Mouse (Mus musculus) liver, embryonic 12.5 days (tissue): ENCODE results near the gene Axin2. TPM values are rescaled to one million over a fixed set of nuclear protein-coding genes. Genes with fewer than 3 reads are reported as not detected.

Experiments used
- ATAC-seq: fragments of 200-750 bp; cut with Nextera tagmentation; 2 replicates; pipeline ENCODE4 v1.8.0; 2017; ENCODE audit warnings: moderate number of reproducible peaks, mild to moderate bottlenecking, moderate library complexity
- H3K27ac ChIP-seq: fragments of 300-500 bp; sonication (generic); 2 replicates; pipeline ENCODE4 v1.5.1; 2016; ENCODE audit warnings: mild to moderate bottlenecking
- H3K27me3 ChIP-seq: fragments of 300-500 bp; sonication (generic); replicated peaks from 2 replicates; pipeline ENCODE4 v1.6.1; 2016; ENCODE audit warnings: mild to moderate bottlenecking, moderate library complexity
- H3K36me3 ChIP-seq: fragments of 300-500 bp; sonication (generic); 2 replicates; pipeline ENCODE4 v1.6.1; 2016; ENCODE audit warnings: mild to moderate bottlenecking, moderate library complexity
- H3K4me1 ChIP-seq: fragments of 300-500 bp; sonication (generic); 2 replicates; pipeline ENCODE4 v1.6.1; 2016
- H3K4me2 ChIP-seq: fragments of 300-500 bp; sonication (generic); 2 replicates; pipeline ENCODE4 v1.6.1; 2016; ENCODE audit warnings: mild to moderate bottlenecking, moderate library complexity
- H3K4me3 ChIP-seq: fragments of 300-500 bp; sonication (generic); 2 replicates; pipeline ENCODE4 v1.5.1; 2016; ENCODE audit warnings: mild to moderate bottlenecking, moderate library complexity
- H3K9ac ChIP-seq: fragments of 300-500 bp; sonication (generic); 2 replicates; pipeline ENCODE4 v1.6.1; 2016; ENCODE audit warnings: mild to moderate bottlenecking, moderate library complexity
- H3K9me3 ChIP-seq: fragments of 300-500 bp; sonication (generic); replicated peaks from 2 replicates; pipeline ENCODE4 v1.6.1; 2016; ENCODE audit warnings: mild to moderate bottlenecking, moderate library complexity
- WGBS: fragments of 180-500 bp; shearing (Covaris S2); methylation state at CpG from one replicate; pipeline ENCODE4 v1.1.7; 2016; ENCODE audit not compliant: insufficient replicate concordance; 5-methylcytosine and 5-hydroxymethylcytosine counted together
- polyA plus RNA-seq: library from polyadenylated mRNA; unstranded; fragments of >200 nt; fragmentation: Nextera tagmentation; extraction: Ambion mirVana; gene quantifications from 2 replicates; pipeline ENCODE4 v1.2.1, GENCODE M21; 2016

Axin2 gene
- polyA plus RNA-seq, 1 experiment from 2014 or later: 0.41 TPM

DNA sequence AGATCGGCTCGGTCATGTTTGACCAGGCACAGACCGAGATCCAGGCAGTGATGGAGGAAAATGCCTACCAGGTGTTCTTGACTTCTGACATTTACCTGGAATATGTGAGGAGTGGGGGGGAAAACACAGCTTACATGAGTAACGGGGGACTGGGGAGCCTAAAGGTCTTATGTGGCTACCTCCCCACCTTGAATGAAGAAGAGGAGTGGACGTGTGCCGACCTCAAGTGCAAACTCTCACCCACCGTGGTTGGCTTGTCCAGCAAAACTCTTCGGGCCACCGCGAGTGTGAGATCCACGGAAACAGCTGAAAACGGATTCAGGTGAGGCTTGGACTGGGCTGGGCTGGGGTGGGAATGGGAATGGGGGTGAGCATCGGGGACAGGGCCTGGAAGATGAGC, 3.6 kb downstream of the Axin2 start:
- H3K4me1 ChIP-seq: peaks cover 33% of the 10 kb centered on the region; the same call in 1 of the 2 replicates
- H3K36me3 ChIP-seq: no peaks in the 10 kb centered on the region
- 25% methylated on average over 13 of the region's 13 CpGs for WGBS
- no peak for ATAC-seq
- H3K9ac ChIP-seq: no peak overlapping the region
- H3K4me3 ChIP-seq: no peak overlapping the region
- H3K27me3 ChIP-seq: peaks cover 69% of the 10 kb centered on the region
- no peak overlapping the region for H3K27ac ChIP-seq
- H3K9me3 ChIP-seq: no peaks in the 10 kb centered on the region
- peak overlapping the region; percentile 85; the same call in 1 of the 2 replicates for H3K4me2 ChIP-seq

DNA sequence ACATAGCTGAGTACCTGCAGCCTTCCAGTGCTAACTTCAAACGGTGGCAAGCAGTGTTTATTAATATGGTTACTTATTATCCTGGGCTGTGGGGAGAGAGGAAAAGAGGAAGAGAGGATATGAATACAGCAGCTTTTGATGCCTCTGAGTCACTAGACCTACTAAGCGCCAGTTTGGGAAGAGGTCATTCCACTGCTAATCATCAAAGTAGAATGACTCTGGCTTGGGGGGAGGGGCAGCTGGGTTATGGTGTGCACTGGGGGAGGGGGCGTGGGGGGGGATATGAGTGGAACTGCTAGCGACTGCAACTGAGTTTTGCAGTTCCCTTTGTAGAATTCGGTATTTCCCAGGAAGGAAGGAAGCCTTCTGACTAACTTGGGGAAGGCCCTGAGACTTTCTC, 4.2 kb downstream of the Axin2 start:
- Histone ChIP-seq H3K27ac (no peak overlapping the region), H3K27me3 (peaks cover 63% of the 10 kb centered on the region), H3K9me3 (no peaks in the 10 kb centered on the region), H3K4me1 (peaks cover 33% of the 10 kb centered on the region; the same call in 1 of the 2 replicates), H3K36me3 (no peaks in the 10 kb centered on the region), H3K9ac (no peak overlapping the region), H3K4me2 (0 out of 2 replicates have a peak overlapping the region, but pooled peaks have one; percentile 6), H3K4me3 (no peak overlapping the region)
- no peak for ATAC-seq
- 15% methylated on average over 5 of the region's 5 CpGs for WGBS

DNA sequence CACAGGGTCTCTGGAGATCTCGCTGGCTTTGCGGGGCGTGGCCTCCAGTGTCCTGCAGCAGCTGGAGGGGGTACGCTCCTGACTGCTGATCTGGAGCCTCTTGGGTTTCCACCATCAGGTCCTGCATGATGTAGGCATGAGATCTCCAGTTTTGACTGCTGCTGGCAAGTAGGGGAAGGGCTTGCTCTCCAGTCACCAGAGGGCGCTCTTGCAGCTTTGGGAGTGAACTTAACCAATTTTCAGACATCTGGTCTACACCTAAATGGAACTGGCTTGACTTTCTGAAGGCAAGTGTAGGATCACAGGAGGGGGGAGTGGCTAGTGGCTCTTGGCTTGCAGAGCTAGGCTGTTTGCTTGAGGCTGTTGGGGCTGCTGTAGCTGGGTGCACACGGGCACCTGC, 5.1 kb downstream of the Axin2 start:
- H3K9ac ChIP-seq: no peak overlapping the region
- H3K9me3 ChIP-seq: no peaks in the 10 kb centered on the region
- 13% methylated on average over 6 of the region's 6 CpGs for WGBS
- peaks cover 55% of the 10 kb centered on the region for H3K27me3 ChIP-seq
- ATAC-seq: no peak
- H3K36me3 ChIP-seq: no peaks in the 10 kb centered on the region
- no peak overlapping the region for H3K4me3 ChIP-seq
- H3K4me1 ChIP-seq: peaks cover 33% of the 10 kb centered on the region; the same call in 1 of the 2 replicates
- no peak overlapping the region for H3K27ac ChIP-seq
- no peak overlapping the region for H3K4me2 ChIP-seq

DNA sequence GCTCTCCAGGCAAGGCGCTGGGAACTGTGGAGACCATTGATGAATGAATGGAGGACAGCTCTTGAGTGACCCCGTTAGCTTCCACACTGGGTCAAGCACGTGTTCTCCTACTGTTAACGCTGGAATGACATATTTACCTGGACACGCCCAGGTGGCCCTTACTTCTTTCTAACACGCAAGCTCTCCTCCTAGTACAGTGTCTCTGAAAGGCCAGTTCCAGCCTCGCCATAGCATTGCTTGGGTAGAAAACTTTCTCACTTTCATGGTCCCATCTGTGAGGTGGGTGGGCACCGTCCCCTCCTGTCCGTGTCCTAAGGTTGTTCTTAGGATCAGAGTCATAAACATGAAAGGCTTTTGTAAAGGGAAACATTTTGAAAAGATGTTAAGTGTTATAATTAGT, 5.7 kb downstream of the Axin2 start:
- no peaks in the 10 kb centered on the region for H3K36me3 ChIP-seq
- no peak overlapping the region for H3K4me3 ChIP-seq
- H3K4me2 ChIP-seq: no peak overlapping the region
- no peak overlapping the region for H3K9ac ChIP-seq
- ATAC-seq: no peak
- peaks cover 49% of the 10 kb centered on the region for H3K27me3 ChIP-seq
- H3K9me3 ChIP-seq: no peaks in the 10 kb centered on the region
- H3K4me1 ChIP-seq: peaks cover 31% of the 10 kb centered on the region; the same call in 1 of the 2 replicates
- 74% methylated on average over 9 of the region's 9 CpGs for WGBS
- H3K27ac ChIP-seq: no peak overlapping the region

GRCm38 (mm10) chr11:108926345-108927092, 6.4 kb downstream of the Axin2 start:
- WGBS: 63% methylated on average over 10 of the region's 10 CpGs
- ATAC-seq: no peak
- H3K9ac ChIP-seq: no peak overlapping the region
- no peak overlapping the region for H3K4me3 ChIP-seq
- H3K36me3 ChIP-seq: peaks cover 3% of the 10 kb centered on the region; the same call in 1 of the 2 replicates
- H3K4me2 ChIP-seq: no peak overlapping the region
- H3K9me3 ChIP-seq: no peaks in the 10 kb centered on the region
- H3K27me3 ChIP-seq: peaks cover 42% of the 10 kb centered on the region
- H3K27ac ChIP-seq: no peak overlapping the region
- peaks cover 24% of the 10 kb centered on the region; the same call in 1 of the 2 replicates for H3K4me1 ChIP-seq

- Histone ChIP-seq H3K4me1 (peaks cover 24% of the 10 kb centered on the region; the same call in 1 of the 2 replicates), H3K27me3 (peaks cover 36% of the 10 kb centered on the region), H3K27ac (no peak overlapping the region), H3K9me3 (no peaks in the 10 kb centered on the region), H3K4me2 (no peak overlapping the region), H3K36me3 (peaks cover 8% of the 10 kb centered on the region; the same call in 1 of the 2 replicates), H3K4me3 (no peak overlapping the region), H3K9ac (no peak overlapping the region)
- ATAC-seq: no peak
- WGBS: 68% methylated on average over 13 of the region's 13 CpGs
Measured at GRCm38 (mm10) chr11:108927093-108927444, 6.9 kb downstream of the Axin2 start.

- ATAC-seq: no peak
- Histone ChIP-seq H3K4me3 (no peak overlapping the region), H3K9me3 (no peaks in the 10 kb centered on the region), H3K27ac (no peak overlapping the region), H3K4me2 (no peak overlapping the region), H3K4me1 (peaks cover 18% of the 10 kb centered on the region; the same call in 1 of the 2 replicates), H3K27me3 (peaks cover 26% of the 10 kb centered on the region), H3K36me3 (peaks cover 13% of the 10 kb centered on the region; the same call in 1 of the 2 replicates), H3K9ac (no peak overlapping the region)
- WGBS: 56% methylated on average over 8 of the region's 8 CpGs
Measured at GRCm38 (mm10) chr11:108928096-108928495, 7.9 kb downstream of the Axin2 start.

DNA sequence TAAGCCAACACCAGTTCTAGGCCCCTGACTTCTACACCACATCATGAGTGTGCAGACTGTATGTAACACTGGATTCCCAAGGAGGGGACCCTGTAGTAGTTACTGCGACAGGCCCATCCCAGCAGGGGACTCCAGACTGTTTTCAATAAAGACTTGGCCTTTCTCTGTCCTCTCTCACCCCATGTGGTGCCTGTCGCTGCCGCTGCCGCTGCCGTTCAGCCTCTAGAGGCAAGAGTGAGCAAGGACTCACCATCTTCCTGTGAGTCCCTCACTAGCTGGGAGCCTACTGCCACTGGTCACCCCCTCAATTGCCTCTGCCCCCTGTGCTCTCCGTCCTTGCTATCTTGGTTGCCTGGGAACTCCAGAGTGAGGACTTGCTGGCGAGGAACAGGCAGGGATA, 8.6 kb downstream of the Axin2 start:
- Histone ChIP-seq H3K9ac (no peak overlapping the region), H3K4me2 (no peak overlapping the region), H3K9me3 (no peaks in the 10 kb centered on the region), H3K36me3 (peaks cover 13% of the 10 kb centered on the region; the same call in 1 of the 2 replicates), H3K27ac (no peak overlapping the region), H3K4me3 (no peak overlapping the region), H3K27me3 (peaks cover 19% of the 10 kb centered on the region), H3K4me1 (0 out of 2 replicates have a peak, but pooled peaks cover 14% of the 10 kb centered on the region)
- 39% methylated on average over 7 of the region's 7 CpGs for WGBS
- ATAC-seq: no peak

GRCm38 (mm10) chr11:108929176-108929575, 9.0 kb downstream of the Axin2 start:
- Histone ChIP-seq H3K27ac (no peak overlapping the region), H3K4me1 (0 out of 2 replicates have a peak, but pooled peaks cover 10% of the 10 kb centered on the region), H3K36me3 (peaks cover 13% of the 10 kb centered on the region; the same call in 1 of the 2 replicates), H3K4me2 (no peak overlapping the region), H3K9me3 (no peaks in the 10 kb centered on the region), H3K4me3 (no peak overlapping the region), H3K9ac (no peak overlapping the region), H3K27me3 (peaks cover 15% of the 10 kb centered on the region)
- ATAC-seq: no peak
- WGBS: 59% methylated on average over 4 of the region's 4 CpGs

- ATAC-seq: no peak
- Histone ChIP-seq H3K4me1 (0 out of 2 replicates have a peak, but pooled peaks cover 5% of the 10 kb centered on the region), H3K27me3 (peaks cover 10% of the 10 kb centered on the region), H3K27ac (no peak overlapping the region), H3K9ac (no peak overlapping the region), H3K9me3 (no peaks in the 10 kb centered on the region), H3K4me2 (no peak overlapping the region), H3K4me3 (no peak overlapping the region), H3K36me3 (peaks cover 13% of the 10 kb centered on the region; the same call in 1 of the 2 replicates)
- 73% methylated on average over 6 of the region's 6 CpGs for WGBS
Measured at GRCm38 (mm10) chr11:108929700-108930099, 9.6 kb downstream of the Axin2 start.

- Histone ChIP-seq H3K36me3 (peaks cover 13% of the 10 kb centered on the region; the same call in 1 of the 2 replicates), H3K9ac (no peak overlapping the region), H3K27me3 (peaks cover 1% of the 10 kb centered on the region; the same call in 1 of the 2 replicates), H3K9me3 (no peaks in the 10 kb centered on the region), H3K4me1 (no peaks in the 10 kb centered on the region), H3K4me3 (no peak overlapping the region), H3K4me2 (no peak overlapping the region), H3K27ac (no peak overlapping the region)
- WGBS: 53% methylated on average over 3 of the region's 3 CpGs
- ATAC-seq: no peak
Measured at GRCm38 (mm10) chr11:108930612-108931011, 10.5 kb downstream of the Axin2 start.

GRCm38 (mm10) chr11:108933835-108934234, 13.7 kb downstream of the Axin2 start:
- no peak overlapping the region for H3K4me3 ChIP-seq
- WGBS: 79% methylated on average over 9 of the region's 9 CpGs
- H3K36me3 ChIP-seq: peaks cover 13% of the 10 kb centered on the region; the same call in 1 of the 2 replicates
- H3K9ac ChIP-seq: no peak overlapping the region
- no peak overlapping the region for H3K4me2 ChIP-seq
- no peaks in the 10 kb centered on the region for H3K27me3 ChIP-seq
- ATAC-seq: no peak
- H3K4me1 ChIP-seq: no peaks in the 10 kb centered on the region
- H3K27ac ChIP-seq: no peak overlapping the region
- H3K9me3 ChIP-seq: no peaks in the 10 kb centered on the region
